Mouse (Mus musculus): ENCODE measurements at regions not wholly inside any gene's neighbourhood (a gene's known extent, or its start where the extent isn't known, plus 50 kb on each side); places are given as distances from the start of the nearest gene placed in this dataset.

DNA sequence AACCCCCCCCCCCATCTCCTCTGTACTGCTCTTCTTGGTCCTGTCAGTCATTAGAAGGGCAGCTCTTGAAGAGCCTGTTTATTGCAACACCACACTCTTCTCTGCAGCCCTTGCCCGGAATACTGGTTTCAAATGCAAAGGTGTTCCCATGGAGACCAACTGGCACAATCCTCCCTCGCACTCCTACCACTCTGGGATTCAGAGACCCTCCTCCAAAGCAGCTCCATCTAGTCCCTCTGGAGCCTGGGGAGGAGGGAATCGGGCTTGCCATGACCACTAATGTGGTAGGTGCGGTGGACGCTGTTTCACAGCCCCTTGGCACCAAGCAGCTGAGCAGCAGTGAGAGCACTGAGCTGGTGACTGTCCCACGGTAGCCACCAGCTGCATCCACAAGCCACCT, 83.1 kb downstream of the Stk35 start:
- intact Hi-C loops (cut with DNase I), result no loop called here
- no peak for DNase-seq

DNA sequence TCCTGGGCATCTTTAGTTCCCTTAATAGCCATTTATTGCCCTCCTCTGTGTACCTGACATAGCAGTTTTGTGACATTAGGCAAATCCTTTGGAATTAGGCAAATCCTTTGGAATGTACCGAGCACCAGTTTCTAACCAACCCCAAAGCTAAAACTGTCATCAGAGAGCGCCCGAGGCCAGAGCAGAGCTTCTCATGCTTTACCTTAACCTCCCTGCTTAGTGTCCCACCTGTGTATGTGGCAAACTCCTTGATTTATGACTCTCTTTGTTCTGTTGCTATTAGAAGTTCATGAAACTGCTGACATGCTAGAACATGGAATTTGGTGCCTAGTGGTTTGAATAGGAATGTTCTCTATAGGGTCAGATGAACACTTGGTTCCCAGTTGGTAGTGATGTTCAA, 84.0 kb downstream of the Stk35 start:
- intact Hi-C loops (cut with DNase I), result no loop called here
- no peak for DNase-seq

DNA sequence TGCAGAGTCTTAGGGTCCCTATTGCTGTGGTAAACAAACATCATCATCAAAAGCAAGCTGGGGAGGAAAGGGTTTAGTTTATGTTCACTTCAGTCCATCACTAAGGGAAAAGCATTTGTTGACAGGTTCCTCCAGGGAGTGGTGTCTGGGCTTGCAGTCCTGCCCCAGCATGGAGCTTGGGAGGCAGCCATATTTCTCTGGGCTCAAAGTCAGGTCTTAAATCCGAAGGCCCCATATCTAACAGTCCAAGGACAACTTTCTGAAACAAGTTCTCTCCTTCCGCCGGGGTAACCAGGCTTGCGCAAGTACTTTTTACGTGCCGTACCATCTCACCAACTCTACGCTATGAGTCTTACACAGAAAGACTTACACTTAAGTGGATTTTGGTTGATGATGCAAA, 85.2 kb downstream of the Stk35 start:
- intact Hi-C loops (cut with DNase I), result no loop called here
- DNase-seq, result peak; percentile 75 to 78

DNA sequence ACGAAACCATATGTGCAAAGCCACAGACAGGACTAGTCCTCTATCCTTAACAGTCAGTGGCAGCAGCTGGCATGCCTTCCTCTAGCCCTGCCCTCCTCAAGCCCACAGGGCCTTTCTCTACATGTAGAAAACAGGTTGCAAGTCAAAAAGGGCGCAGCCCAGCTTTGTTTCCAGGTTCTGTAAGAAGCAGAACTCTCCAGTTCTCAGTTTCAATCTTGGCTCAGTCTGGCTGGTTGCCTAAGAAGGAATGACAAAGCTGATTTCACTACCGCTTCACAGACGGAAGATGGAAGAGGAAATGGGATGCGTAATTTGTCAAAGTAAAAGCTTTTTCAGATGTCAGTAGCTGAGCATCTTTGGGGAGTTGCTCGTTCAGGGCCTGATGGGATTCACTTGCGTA, 92.9 kb downstream of the Stk35 start:
- intact Hi-C loops (cut with DNase I), result no loop called here
- DNase-seq, result peak; percentile 52 to 61

DNA sequence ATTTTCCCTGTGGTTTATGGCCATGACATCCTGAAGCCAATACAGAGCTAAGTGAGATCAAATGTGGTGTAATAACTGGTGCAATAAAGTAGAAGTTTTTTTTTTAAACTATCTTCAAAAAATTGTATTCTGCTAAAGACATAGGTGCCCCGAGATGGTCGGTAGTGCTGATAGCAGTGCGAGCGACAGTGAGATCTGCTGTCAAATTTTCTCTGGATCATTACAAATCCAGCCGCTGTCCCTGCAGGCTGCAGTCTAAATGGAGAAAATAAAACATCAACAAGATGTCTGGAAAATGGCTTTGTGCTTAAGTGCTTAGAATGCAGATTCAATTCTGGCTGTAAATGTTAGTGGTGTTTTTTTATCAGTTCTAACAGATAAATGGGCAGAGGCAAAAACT, 93.5 kb downstream of the Stk35 start:
- intact Hi-C loops (cut with DNase I), result no loop called here
- DNase-seq, result no peak

DNA sequence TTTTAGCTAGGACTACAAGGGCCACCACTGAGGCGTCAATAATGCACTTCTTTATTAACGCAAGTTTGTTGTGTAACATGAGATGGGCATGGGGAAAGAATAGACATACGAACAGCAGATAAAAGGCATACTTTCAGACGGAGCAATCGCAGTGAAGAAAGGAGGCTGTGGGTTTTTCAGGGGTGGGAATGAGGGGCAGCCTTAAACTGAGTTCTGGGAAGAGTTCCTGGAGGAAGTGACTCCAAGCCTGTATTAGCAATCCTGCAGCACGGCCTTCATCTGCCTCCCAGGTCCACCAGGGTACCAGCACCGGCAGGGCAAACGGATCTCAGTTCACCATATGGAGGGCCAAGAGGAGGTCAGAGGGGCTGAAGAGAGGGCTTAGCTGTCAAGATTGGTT, 94.6 kb downstream of the Stk35 start:
- DNase-seq, result no peak
- intact Hi-C loops (cut with DNase I), result no loop called here

DNA sequence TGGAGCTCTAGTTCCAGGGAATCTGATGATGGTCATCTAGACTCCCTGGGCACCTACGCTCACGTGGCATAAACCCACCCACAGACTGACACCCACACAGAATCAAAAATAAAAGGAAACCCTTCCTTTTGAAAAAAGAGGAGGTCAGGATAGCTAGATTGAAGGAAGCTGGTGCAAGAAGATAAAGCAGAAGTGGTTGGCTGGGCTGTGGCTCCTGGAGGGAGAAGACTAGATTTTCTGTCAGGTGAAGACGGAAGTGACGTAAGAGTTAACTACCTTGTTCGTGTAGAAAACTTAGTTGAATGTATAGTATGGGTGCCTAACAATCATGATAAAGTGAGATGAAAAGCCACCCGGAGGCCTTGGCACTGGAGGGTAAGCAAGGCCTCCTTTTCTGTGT, 95.1 kb downstream of the Stk35 start:
- DNase-seq, result no peak
- intact Hi-C loops (cut with DNase I), result no loop called here

DNA sequence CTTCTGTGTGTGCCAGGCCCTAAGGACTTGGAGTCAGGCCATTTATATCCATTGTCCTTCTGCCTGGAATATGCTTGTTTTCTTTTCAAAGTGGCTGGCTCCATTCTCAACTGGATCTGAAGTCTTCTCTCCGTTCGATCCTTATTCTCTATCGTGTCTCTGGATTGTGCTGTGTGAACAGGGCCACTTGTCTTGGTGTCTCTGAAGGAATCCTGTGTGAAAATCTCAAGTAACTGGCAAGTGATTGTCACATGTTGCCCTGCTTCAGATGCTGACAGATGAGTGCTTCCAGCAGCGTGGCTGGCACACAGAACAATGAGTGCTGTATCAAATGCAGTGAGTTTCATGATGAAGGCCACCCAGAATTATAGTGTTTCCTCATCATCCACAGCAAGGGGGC, 96.4 kb downstream of the Stk35 start:
- DNase-seq, result peak in 1 of 2 experiments; percentile 17
- intact Hi-C loops (cut with DNase I), result no loop called here

DNA sequence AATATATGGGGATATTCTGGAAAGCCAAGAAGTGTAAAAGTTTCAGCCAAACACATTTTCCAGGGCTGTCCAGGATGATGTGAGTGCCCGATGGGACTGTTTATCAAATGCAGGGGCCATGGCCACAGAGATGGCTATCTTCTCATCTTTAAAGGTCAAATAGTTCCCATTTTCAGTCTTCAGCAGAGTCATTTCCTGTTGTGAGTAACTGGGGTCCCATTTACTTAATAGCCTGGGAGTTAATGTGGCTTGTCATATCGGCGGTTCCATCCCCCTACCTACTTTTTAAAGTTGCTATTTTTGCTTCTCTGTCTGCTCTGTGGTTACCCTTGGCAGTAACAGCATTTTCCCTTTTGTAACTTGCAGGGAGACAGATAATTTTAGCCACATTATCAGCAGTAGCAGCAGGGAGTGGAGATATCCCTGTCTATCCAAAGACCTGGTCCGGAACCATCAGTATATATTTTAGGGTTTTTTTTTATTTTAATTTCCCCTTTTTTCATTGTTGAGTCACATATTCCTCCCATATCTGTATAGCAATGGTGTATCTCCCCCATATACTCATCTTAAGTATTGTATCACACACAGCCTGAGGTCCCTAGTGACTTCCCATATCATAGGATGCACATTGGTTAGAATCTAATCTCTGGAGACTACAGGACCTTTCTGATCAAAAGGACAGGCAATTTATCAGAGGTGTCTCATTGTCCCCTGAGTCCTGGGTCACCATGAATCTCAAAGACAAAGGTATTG, 103.2 kb downstream of the Stk35 start:
- intact Hi-C loops (cut with DNase I), result loop anchor here (1.0 to 2.0 kb wide), 2 partner anchors 23 to 263 kb away; no protein-coding TSS in a partner anchor
- peak in 1 of 2 experiments; percentile 25 for DNase-seq

DNA sequence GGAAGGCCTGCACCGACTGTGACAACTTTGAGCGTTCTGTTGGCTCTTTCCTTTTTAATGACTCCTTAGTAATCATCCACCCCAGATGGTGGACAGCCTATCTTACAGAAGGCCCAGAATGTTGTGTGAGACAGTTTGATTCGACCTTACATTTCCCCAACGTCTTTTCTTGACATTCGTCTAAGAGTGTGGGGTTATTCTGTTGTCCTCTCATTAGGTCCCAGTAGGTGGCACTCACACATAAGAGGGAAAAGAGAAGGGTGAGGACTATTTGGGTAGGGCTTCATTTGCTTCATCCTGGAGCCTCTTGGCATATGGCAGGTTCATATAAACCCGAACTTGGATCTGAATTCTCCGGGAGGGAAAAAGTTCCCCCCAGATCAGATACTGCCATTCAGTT, 104.4 kb downstream of the Stk35 start:
- DNase-seq, result peak; percentile 65 to 70
- intact Hi-C loops (cut with DNase I), result loop anchor here (1.0 to 2.0 kb wide), 2 partner anchors 154 to 262 kb away; no protein-coding TSS in a partner anchor

DNA sequence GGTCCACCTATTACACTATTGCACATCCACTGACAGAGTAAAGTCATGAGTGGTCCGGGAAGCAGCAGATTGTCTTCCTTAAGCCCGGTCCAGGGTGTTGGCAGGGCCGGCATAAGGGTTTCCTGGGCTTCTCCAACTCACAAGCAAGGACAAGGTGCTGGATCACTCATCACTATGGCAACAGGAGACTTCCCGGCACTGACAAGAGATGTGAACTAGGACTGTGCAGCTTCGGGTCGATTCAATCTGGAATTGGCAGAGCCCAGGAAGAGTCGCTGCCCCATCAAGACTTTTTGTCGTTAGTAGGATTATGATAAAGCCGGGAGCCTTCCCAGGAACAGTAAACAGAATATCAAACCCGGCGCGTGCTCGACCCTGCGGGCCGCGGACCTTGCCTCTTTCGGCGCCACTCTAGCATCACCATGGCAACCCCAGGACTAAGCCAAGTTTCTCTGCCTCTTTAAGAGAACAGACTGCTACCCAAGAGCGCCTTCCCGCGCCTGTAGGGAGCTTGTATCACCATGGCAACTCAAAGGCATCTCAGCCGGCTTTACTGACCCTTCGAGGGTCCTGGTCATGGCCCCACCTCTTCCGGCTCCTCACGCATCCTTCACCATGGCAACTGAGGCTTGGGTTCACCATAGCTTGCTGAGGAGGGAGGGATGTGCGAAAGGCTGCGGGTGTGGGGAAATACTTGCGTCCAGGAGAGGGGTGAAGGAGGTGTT, 103.3 kb upstream of the Tgm3 start:
- DNase-seq, result no peak
- intact Hi-C loops (cut with DNase I), result no loop called here

DNA sequence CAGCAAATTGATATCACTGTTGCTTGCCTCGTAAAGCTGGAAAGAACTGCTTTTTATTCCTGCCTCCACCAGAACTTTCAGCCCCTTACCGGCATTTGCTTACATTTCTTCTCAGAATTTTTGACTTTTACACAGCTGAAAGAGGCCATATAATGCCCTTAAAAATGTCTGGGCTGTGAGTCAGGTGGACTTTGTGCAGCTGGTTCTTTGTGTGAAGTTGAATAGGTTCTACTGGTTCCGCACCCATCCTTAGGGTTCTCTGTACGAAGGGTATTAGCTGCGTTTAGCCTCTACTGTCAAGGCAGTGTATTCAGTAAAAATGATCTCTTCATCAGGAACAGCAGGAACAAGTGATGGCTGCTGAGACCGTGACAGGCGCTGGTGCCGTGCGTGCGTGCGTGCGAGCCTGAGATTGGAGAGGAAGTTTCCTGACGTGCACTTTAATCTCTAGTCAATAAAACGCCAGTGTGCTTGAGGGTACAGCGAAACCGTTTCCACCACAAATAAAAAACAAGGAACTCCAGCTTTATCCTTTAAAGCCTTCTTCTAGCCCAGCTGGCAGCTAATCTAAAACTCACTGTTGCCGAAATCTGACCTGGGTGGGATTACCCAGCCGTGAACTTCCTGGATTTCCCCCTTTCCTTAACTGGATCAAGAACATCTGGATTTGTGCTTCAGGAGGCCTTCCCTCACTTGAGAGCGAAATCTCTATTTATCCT, 100.8 kb upstream of the Tgm3 start:
- no peak for DNase-seq
- intact Hi-C loops (cut with DNase I), result no loop called here

DNA sequence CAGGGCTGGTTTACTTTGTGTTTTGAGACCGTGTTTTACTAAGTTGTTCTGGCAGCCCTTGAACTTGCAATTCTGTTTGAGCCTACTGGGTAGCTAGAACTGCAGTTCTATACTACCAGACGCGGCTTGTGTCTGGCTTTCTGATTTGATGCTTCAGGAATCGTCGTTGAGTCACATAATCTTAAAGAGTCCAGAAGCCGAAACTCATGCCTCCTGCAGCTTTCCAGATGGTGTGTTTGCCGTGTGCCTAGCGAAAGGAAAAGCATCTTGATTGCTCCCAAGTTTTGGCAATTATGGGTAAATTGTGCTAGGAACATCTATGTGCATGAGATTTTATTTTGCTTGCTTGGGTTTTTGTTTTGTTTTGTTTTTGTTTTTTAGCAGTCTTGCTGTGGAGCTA, 99.6 kb upstream of the Tgm3 start:
- DNase-seq, result no peak
- intact Hi-C loops (cut with DNase I), result no loop called here

DNA sequence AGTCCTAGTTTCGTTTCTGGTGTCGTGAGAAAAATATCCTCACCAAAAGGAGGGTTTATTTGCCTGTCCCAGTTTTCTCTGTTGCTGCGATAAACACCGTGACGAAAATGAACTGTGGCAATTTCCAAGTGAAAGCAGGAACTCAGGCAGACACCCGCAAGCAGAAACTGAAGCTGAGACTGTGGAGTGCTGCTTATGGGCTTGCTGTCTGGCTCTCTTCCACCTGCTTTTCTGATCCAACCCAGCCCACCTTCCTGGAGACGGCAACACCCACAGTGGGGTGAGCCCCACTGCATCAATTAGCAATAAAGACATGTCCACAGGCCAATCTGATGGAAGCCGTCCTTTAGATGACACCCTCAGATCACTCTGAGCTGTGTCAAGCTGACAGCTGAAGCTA, 97.9 kb upstream of the Tgm3 start:
- no peak for DNase-seq
- intact Hi-C loops (cut with DNase I), result no loop called here

DNA sequence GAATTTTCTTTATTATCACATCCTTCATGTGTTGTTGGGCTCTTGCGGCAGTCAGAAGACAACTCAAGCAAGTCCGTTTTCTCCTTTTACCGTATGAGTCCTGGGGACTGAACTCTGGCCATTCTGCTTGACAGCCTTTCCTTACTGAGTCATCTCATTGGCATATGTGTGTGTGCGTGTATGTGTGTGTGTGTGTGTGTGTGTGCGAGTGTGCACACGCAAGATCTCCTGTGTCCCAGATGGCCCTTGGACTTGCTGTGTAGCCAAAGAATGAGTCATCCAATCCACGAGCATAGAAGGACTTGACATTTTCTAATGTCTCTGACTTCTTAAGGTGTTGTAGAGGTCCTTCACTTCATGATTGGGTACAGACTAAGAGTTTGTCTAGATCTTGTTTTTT, 95.7 kb upstream of the Tgm3 start:
- intact Hi-C loops (cut with DNase I), result no loop called here
- no peak for DNase-seq

DNA sequence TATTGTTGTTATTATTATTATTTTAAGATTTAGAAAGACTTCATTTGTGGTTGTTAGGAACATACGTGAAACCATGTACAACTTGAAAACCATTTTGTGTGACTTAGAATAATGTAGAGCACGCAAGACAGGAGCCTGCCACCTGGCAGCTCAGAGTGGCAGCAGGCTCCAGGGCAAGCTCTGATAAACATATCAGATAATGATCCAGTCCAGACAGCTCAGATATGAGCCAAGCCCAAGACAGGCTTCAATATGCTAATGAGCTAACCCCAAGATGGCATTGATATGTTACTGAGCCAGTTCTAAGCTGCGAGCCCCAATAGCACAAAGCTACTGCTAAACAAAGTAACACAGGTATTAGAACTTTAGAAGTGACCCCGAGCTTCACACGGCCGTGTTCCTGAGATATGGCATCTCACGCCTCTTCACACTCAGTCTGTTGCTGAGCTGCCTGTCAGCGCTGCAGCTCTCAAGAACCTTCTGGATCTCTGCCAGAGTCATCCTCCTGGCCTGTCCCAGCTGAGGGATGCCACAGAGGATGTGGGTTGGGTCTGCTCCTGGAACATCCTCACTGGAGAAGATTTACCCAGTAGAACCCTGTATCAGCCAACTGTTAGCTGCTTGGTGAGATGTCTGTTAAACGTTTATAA, 93.9 kb upstream of the Tgm3 start:
- DNase-seq, result no peak
- intact Hi-C loops (cut with DNase I), result no loop called here

DNA sequence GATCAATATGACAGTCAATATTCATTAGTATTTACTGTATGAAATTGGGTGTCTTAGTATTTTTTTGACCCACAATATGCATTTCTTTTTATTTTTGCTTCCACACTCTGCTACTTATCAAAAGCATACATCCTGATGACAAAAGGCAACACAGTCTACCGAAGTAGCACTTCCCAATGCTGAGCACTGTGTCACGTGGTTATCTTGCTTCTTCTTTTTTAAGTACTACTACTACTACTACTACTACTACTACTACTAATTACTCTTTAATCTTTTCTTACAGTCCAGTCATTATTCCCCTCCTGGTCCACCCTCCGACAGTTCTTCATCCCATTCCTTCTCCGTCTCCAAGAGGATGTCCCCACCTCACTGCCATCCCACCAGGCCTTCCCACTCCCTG, 92.6 kb upstream of the Tgm3 start:
- intact Hi-C loops (cut with DNase I), result no loop called here

DNA sequence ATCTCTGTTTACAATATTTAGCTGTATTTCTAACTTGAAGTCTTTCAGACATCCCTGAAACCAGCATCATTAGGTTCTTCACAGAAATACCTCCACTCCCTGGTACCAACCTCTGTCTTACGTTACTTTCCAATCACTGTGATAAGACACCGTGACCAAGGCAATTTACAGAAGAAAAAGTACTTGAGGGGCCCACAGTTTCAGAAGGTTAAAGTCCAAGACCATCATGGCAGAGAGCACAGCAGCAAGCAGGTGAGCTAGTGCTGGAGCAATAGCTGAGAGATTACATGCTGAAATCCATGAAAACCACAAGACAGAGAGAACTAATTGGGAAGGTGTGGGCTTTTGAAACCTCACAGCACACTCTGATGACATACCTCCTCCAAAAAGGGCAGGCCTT, 84.9 kb upstream of the Tgm3 start:
- intact Hi-C loops (cut with DNase I), result no loop called here
- no peak for DNase-seq

More for the DNA sequence above, 92.6 kb upstream of the Tgm3 start:
- DNase-seq, result no peak

DNA sequence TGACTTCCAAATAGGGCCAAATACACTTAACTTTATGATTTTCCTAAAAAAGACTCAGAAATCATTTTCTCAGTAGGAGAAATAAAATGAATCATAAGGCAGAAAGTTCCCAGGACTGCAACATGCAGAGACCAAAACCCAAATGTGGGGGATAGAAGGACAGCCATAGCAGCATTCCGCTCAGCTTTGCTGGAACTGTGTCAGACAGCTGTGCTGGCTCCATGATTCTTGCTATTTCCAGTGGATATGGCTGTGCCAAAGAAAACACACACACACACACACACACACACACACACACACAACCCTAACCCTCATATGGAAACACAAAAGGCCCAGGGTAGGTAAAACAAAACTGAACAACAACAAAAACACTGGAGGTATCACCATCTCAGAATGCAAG, 78.6 kb upstream of the Tgm3 start:
- intact Hi-C loops (cut with DNase I), result no loop called here
- DNase-seq, result peak; percentile 35 to 37

DNA sequence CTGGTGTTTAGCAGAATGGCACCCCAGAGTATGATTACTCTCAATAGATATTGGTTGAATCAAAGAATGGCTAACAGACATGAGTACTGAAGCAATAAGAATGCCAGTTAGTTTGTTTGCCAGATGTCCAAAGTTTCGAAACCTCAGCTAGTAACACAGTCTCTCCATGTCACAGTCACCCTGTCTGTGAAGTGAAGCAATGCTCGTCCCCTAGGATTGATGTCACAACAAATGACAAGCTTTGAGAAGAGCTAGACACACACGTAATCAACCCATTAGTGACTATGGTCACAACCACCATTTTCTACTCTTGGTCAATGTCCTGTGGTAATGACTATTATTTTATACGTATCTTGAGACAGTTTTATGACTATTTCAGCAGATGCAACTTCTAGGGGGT, 69.3 kb upstream of the Tgm3 start:
- DNase-seq, result no peak
- intact Hi-C loops (cut with DNase I), result no loop called here

DNA sequence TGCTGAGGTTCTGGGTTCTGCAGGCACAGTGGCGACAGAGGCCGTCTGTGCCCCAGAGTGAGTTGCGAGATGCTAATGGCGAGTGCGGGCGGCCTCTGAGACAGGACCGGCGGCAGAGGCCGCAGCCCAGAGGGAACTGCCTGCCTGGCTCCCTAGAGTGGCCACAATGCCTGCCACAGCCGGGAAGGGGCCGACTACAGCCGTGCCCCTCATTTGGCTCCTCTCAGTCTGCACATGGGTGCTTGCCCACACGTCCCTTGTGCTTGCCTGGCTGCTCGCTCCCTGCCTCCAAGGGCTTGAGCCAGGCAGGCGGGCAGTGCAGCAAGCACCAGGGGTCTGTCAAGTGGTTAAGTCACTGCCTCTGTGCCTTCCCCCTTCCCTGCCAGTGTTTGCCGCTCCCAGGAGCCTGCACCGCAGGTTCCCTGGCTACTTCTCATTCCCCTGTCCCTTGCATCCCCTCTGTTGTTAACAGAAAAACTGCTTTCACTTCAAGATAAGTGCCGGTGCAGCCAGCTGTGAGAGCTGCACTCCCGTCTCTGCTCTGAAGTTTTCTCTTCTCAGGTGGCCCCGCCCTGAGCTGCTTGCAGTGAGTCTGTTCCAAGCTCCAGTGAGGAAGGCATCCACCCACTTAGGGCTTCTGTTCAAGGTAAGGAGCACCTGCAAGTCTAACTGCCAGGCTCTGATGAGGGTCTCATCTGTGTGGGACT, 64.1 kb upstream of the Tgm3 start:
- intact Hi-C loops (cut with DNase I), result no loop called here
- no peak for DNase-seq

All from heart, postnatal 10 days (tissue).